Comparison of ENCODE assay signal across 8 mouse cellular contexts in the genomic region with DNA sequence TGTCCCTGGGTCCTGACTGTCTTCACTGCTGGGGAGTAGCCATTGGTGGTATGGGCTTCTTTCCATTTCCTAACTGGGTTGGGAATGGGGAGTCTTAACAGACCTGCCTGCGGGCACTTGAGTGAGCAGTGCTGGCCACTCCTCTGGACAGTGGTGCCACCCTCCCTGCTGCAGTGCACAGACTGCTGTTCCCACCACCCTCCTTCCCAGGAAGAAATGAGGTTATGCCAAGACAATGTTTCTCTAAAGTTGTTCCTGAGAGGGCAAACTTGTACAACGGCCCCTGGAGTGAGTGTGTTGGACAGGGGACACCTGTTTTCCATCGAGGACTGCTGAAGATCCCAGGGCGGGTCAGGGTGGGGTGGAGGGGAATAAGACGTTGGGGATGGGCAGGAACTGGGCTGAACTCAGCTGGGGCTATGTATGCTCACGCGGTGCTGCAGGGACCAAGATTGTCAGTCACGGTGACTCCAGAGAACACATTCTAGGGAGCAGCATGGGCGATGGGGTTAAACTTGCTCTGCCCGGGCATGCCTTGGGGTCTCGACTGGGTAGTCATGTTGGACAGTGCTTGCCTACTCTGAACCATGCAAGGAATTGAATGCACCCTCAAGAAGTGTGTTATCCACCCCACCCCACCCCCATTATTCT. TPM values are rescaled to one million over a fixed set of nuclear protein-coding genes. Genes with fewer than 3 reads are reported as not detected.
DNase-seq lines count a peak whose midpoint lies in the region; ATAC-seq and TF ChIP-seq lines count a peak whose summit lies in the region.

No protein-coding gene starts in this region.

- peak overlapping the region; percentile 95 for H3K27ac ChIP-seq in heart, embryonic 11.5 days (ENCODE audit: low read depth, low read length)
- H3K27ac ChIP-seq in bone marrow, adult 2 months (ENCODE audit: control insufficient read depth, insufficient read depth, low read depth, low read length, poor library complexity) = no peak overlapping the region
- H3K27ac ChIP-seq in hindbrain, embryonic 14.5 days = no peak overlapping the region
- H3K27ac ChIP-seq in macrophage = peak overlapping the region; percentile 44

- H3K36me3 ChIP-seq in heart, embryonic 11.5 days (ENCODE audit: control insufficient read depth, insufficient read depth, low read length) = 0 out of 2 replicates have a peak, but pooled peaks cover 2% of the 10 kb centered on the region
- H3K36me3 ChIP-seq in hindbrain, embryonic 14.5 days (replicated peaks; ENCODE audit: control insufficient read depth, insufficient read depth) = no peaks in the 10 kb centered on the region
- H3K36me3 ChIP-seq in macrophage (ENCODE audit: inconsistent target) = no peaks in the 10 kb centered on the region

- H3K4me3 ChIP-seq in heart, embryonic 11.5 days (ENCODE audit: low read depth, low read length) = peak overlapping the region; percentile 95
- H3K4me3 ChIP-seq in bone marrow, adult 2 months (replicated peaks; ENCODE audit: control insufficient read depth, low read depth, low read length) = peak overlapping the region; percentile 94
- H3K4me3 ChIP-seq in hindbrain, embryonic 14.5 days (replicated peaks; ENCODE audit: low read length) = peak overlapping the region; percentile 85
- peak overlapping the region; percentile 69 for H3K4me3 ChIP-seq in macrophage (ENCODE audit: inconsistent target)

- TF ChIP-seq POLR2A in bone marrow, adult 2 months (IDR thresholded peaks at IDR 0.05; ENCODE audit: borderline replicate concordance, control insufficient read depth, low read depth, low read length) = no peak

- no peak for TF ChIP-seq CTCF in bone marrow, adult 2 months (IDR thresholded peaks at IDR 0.05; ENCODE audit: control insufficient read depth, insufficient read depth, low read length)

- H3K9me3 ChIP-seq in heart, embryonic 11.5 days (replicated peaks; ENCODE audit: control insufficient read depth, low read length) = no peaks in the 10 kb centered on the region
- no peaks in the 10 kb centered on the region for H3K9me3 ChIP-seq in hindbrain, embryonic 14.5 days (ENCODE audit: control insufficient read depth, low read length)

- no peak for DNase-seq in heart, postnatal 14 days
- no peak for DNase-seq in hindbrain, embryonic 14.5 days (ENCODE audit: low spot score)
- DNase-seq in left cerebral cortex, postnatal 25 days (ENCODE audit: low spot score in 2 of 2) = no peak
- no peak for DNase-seq in gastrocnemius, postnatal 25 days
- DNase-seq in adrenal gland, postnatal 36 days = no peak

- intact Hi-C loops in heart, postnatal 14 days (cut with DNase I) = loop anchor here (1.0 kb wide), 1 partner anchor 46 kb away; no protein-coding TSS in a partner anchor
- intact Hi-C loops in left cerebral cortex, postnatal 25 days (cut with DNase I) = loop anchor here (1.0 to 2.0 kb wide), 2 partner anchors 15 to 45 kb away; partner anchors contain the start of gene Tssc4

- peaks cover 63% of the 10 kb centered on the region for H3K4me1 ChIP-seq in heart, embryonic 11.5 days (ENCODE audit: control insufficient read depth, insufficient read depth, low read length)
- peaks cover 17% of the 10 kb centered on the region for H3K4me1 ChIP-seq in bone marrow, adult 2 months (ENCODE audit: control insufficient read depth, insufficient read depth, low read length)
- H3K4me1 ChIP-seq in hindbrain, embryonic 14.5 days (replicated peaks; ENCODE audit: control insufficient read depth, insufficient read depth, low read length) = peaks cover 38% of the 10 kb centered on the region

- no peaks in the 10 kb centered on the region for H3K27me3 ChIP-seq in heart, embryonic 11.5 days (ENCODE audit: control insufficient read depth, insufficient read depth, low read length)
- H3K27me3 ChIP-seq in hindbrain, embryonic 14.5 days (ENCODE audit: control insufficient read depth, insufficient read depth, low read length) = no peaks in the 10 kb centered on the region

- H3K9ac ChIP-seq in heart, embryonic 11.5 days (ENCODE audit: low read depth, low read length) = peak overlapping the region; percentile 97
- H3K9ac ChIP-seq in hindbrain, embryonic 14.5 days = peak overlapping the region; percentile 97

- peaks cover 57% of the 10 kb centered on the region for H3K79me2 ChIP-seq in macrophage (ENCODE audit: inconsistent target)

- no peak for ATAC-seq in heart, embryonic 11.5 days (replicated peaks; ENCODE audit: insufficient number of reproducible peaks, low FRiP score, low TSS enrichment)
- ATAC-seq in hindbrain, embryonic 14.5 days (ENCODE audit: low FRiP score) = peak; percentile 23; the same call in 1 of the 2 replicates

- peak overlapping the region; percentile 96 for H3K4me2 ChIP-seq in heart, embryonic 11.5 days
- peak overlapping the region; percentile 64 for H3K4me2 ChIP-seq in hindbrain, embryonic 14.5 days (replicated peaks)

- WGBS in heart, embryonic 11.5 days (ENCODE audit: insufficient replicate concordance) = 47% methylated on average over 11 of the region's 11 CpGs
- WGBS in bone marrow, adult 2 months = 25% methylated on average over 11 of the region's 11 CpGs
- WGBS in hindbrain, embryonic 14.5 days = 62% methylated on average over 11 of the region's 11 CpGs
- WGBS in macrophage (ENCODE audit: missing documents) = 41% methylated on average over 11 of the region's 11 CpGs

RNA-seq across cellular contexts. Expression of gene Cd81, which starts 1.5 kb away (rescaled TPM):
- polyA plus RNA-seq in heart, embryonic 11.5 days (2014; fragmentation: Nextera tagmentation; extraction: Ambion mirVana) = 632 and 701 TPM in 2 replicates
- total RNA-seq in heart, postnatal 14 days (2021) = 100 to 1,000 TPM; 505 to 506 TPM
- polyA plus RNA-seq in bone marrow, adult 2 months (2011; ENCODE audit: insufficient read depth, insufficient read length, low replicate concordance, missing spikeins) = 51.9 and 92.5 TPM in 2 replicates
- polyA plus RNA-seq in hindbrain, embryonic 14.5 days (2014; fragmentation: Nextera tagmentation; extraction: Ambion mirVana) = 455 and 483 TPM in 2 replicates
- total RNA-seq in macrophage (2018; cell fraction: chromatin; rRNA removed) = 100 to 1,000 TPM in 1 of 26 experiments, 10 to 100 TPM in 25; 16.9 to 122 (median 35.5) TPM
- total RNA-seq in macrophage (2018; cell fraction: cytosol; rRNA removed) = 100 to 1,000 TPM; 101 to 168 (median 133) TPM
- total RNA-seq in macrophage (2018; cell fraction: nucleus; rRNA removed) = 100 to 1,000 TPM in 16 of 26 experiments, 10 to 100 TPM in 10; 64.2 to 209 (median 121) TPM
- polyA plus RNA-seq in macrophage (2018) = 105 to 150 TPM (median 143 TPM) in 3 replicates
- total RNA-seq in left cerebral cortex, postnatal 25 days (2021) = 100 to 1,000 TPM; 407 to 414 TPM
- 100 to 1,000 TPM; 118 to 130 TPM for total RNA-seq in gastrocnemius, postnatal 25 days (2021)
- 100 to 1,000 TPM; 689 to 765 TPM for total RNA-seq in adrenal gland, postnatal 36 days (2021)

RNA-seq across cellular contexts. Expression of gene Tssc4, which starts 15.0 kb away (rescaled TPM):
- 36.2 and 48.4 TPM in 2 replicates for polyA plus RNA-seq in heart, embryonic 11.5 days (2014; fragmentation: Nextera tagmentation; extraction: Ambion mirVana)
- 10 to 100 TPM; 19.0 to 20.7 TPM for total RNA-seq in heart, postnatal 14 days (2021)
- polyA plus RNA-seq in bone marrow, adult 2 months (2011; ENCODE audit: insufficient read depth, insufficient read length, low replicate concordance, missing spikeins) = 35.9 and 48.2 TPM in 2 replicates
- polyA plus RNA-seq in hindbrain, embryonic 14.5 days (2014; fragmentation: Nextera tagmentation; extraction: Ambion mirVana) = 56.8 and 62.8 TPM in 2 replicates
- total RNA-seq in macrophage (2018; cell fraction: chromatin; rRNA removed) = 10 to 100 TPM in 16 of 26 experiments, 1 to 10 TPM in 10; 3.8 to 29.1 (median 11.1) TPM
- total RNA-seq in macrophage (2018; cell fraction: cytosol; rRNA removed) = 10 to 100 TPM in 22 of 26 experiments, 1 to 10 TPM in 4; 6.4 to 19.3 (median 16.0) TPM
- 10 to 100 TPM in 23 of 26 experiments, 1 to 10 TPM in 3; 5.4 to 31.7 (median 18.3) TPM for total RNA-seq in macrophage (2018; cell fraction: nucleus; rRNA removed)
- polyA plus RNA-seq in macrophage (2018) = 11.1 to 20.1 TPM (median 14.3 TPM) in 3 replicates
- total RNA-seq in left cerebral cortex, postnatal 25 days (2021) = 10 to 100 TPM; 40.1 to 45.4 TPM
- 1 to 10 TPM; 7.4 to 8.6 TPM for total RNA-seq in gastrocnemius, postnatal 25 days (2021)
- total RNA-seq in adrenal gland, postnatal 36 days (2021) = 10 to 100 TPM; 32.4 to 33.3 TPM

RNA-seq across cellular contexts. Expression of gene Trpm5, which starts 40.4 kb away (rescaled TPM):
- polyA plus RNA-seq in heart, embryonic 11.5 days (2014; fragmentation: Nextera tagmentation; extraction: Ambion mirVana) = 1.2 and 2.4 TPM in 2 replicates
- total RNA-seq in heart, postnatal 14 days (2021) = under 1 TPM; 0.12 TPM
- polyA plus RNA-seq in bone marrow, adult 2 months (2011; ENCODE audit: insufficient read depth, insufficient read length, low replicate concordance, missing spikeins) = not detected in 2 replicates
- polyA plus RNA-seq in hindbrain, embryonic 14.5 days (2014; fragmentation: Nextera tagmentation; extraction: Ambion mirVana) = 1.9 and 2.3 TPM in 2 replicates
- under 1 TPM in 1 of 26 experiments, not detected in 25; 0.35 TPM for total RNA-seq in macrophage (2018; cell fraction: chromatin; rRNA removed)
- total RNA-seq in macrophage (2018; cell fraction: cytosol; rRNA removed) = not detected
- total RNA-seq in macrophage (2018; cell fraction: nucleus; rRNA removed) = not detected
- not detected in 3 replicates for polyA plus RNA-seq in macrophage (2018)
- not detected for total RNA-seq in left cerebral cortex, postnatal 25 days (2021)
- under 1 TPM in 1 of 2 experiments, not detected in 1; 0.13 TPM for total RNA-seq in gastrocnemius, postnatal 25 days (2021)
- under 1 TPM in 1 of 2 experiments, not detected in 1; 0.43 TPM for total RNA-seq in adrenal gland, postnatal 36 days (2021)

RNA-seq across cellular contexts. Expression of gene Tspan32, which starts 49.2 kb away (rescaled TPM):
- 18.2 and 19.5 TPM in 2 replicates for polyA plus RNA-seq in heart, embryonic 11.5 days (2014; fragmentation: Nextera tagmentation; extraction: Ambion mirVana)
- total RNA-seq in heart, postnatal 14 days (2021) = 1 to 10 TPM in 1 of 2 experiments, under 1 TPM in 1; 0.91 to 1.1 TPM
- 98.0 and 152 TPM in 2 replicates for polyA plus RNA-seq in bone marrow, adult 2 months (2011; ENCODE audit: insufficient read depth, insufficient read length, low replicate concordance, missing spikeins)
- 0.43 and 0.82 TPM in 2 replicates for polyA plus RNA-seq in hindbrain, embryonic 14.5 days (2014; fragmentation: Nextera tagmentation; extraction: Ambion mirVana)
- 10 to 100 TPM in 22 of 26 experiments, 1 to 10 TPM in 4; 3.4 to 54.6 (median 29.8) TPM for total RNA-seq in macrophage (2018; cell fraction: chromatin; rRNA removed)
- 10 to 100 TPM; 10.3 to 29.2 (median 21.3) TPM for total RNA-seq in macrophage (2018; cell fraction: cytosol; rRNA removed)
- total RNA-seq in macrophage (2018; cell fraction: nucleus; rRNA removed) = 10 to 100 TPM in 24 of 26 experiments, 1 to 10 TPM in 2; 8.3 to 55.5 (median 26.9) TPM
- 12.2 to 22.1 TPM (median 14.6 TPM) in 3 replicates for polyA plus RNA-seq in macrophage (2018)
- under 1 TPM in 1 of 2 experiments, not detected in 1; 0.23 TPM for total RNA-seq in left cerebral cortex, postnatal 25 days (2021)
- total RNA-seq in gastrocnemius, postnatal 25 days (2021) = under 1 TPM; 0.23 to 0.27 TPM
- under 1 TPM; 0.59 to 0.63 TPM for total RNA-seq in adrenal gland, postnatal 36 days (2021)

RNA-seq across cellular contexts. Expression of gene Kcnq1, which starts 52.1 kb away (rescaled TPM):
- 9.2 and 12.1 TPM in 2 replicates for polyA plus RNA-seq in heart, embryonic 11.5 days (2014; fragmentation: Nextera tagmentation; extraction: Ambion mirVana)
- total RNA-seq in heart, postnatal 14 days (2021) = 10 to 100 TPM; 32.1 to 32.5 TPM
- 1.3 TPM in 1 of 2 replicates, not detected in the other for polyA plus RNA-seq in bone marrow, adult 2 months (2011; ENCODE audit: insufficient read depth, insufficient read length, low replicate concordance, missing spikeins)
- 0.94 and 1.3 TPM in 2 replicates for polyA plus RNA-seq in hindbrain, embryonic 14.5 days (2014; fragmentation: Nextera tagmentation; extraction: Ambion mirVana)
- 1 to 10 TPM in 4 of 26 experiments, under 1 TPM in 7, not detected in 15; 0.31 to 4.2 (median 0.82) TPM for total RNA-seq in macrophage (2018; cell fraction: chromatin; rRNA removed)
- total RNA-seq in macrophage (2018; cell fraction: cytosol; rRNA removed) = under 1 TPM in 24 of 26 experiments, not detected in 2; 0.03 to 0.24 (median 0.09) TPM
- 1 to 10 TPM in 1 of 26 experiments, under 1 TPM in 4, not detected in 21; 0.15 to 1.2 (median 0.67) TPM for total RNA-seq in macrophage (2018; cell fraction: nucleus; rRNA removed)
- polyA plus RNA-seq in macrophage (2018) = 0.07 to 0.32 TPM in 2 of 3 replicates, not detected in the other
- total RNA-seq in left cerebral cortex, postnatal 25 days (2021) = 1 to 10 TPM in 1 of 2 experiments, under 1 TPM in 1; 0.53 to 1.4 TPM
- total RNA-seq in gastrocnemius, postnatal 25 days (2021) = under 1 TPM; 0.33 to 0.80 TPM
- total RNA-seq in adrenal gland, postnatal 36 days (2021) = 1 to 10 TPM; 2.9 to 7.6 TPM

Comparison
In these comparisons a context has a peak if more than half of its experiments do, and no peak if none do; other contexts are left out.
1. H3K27ac ChIP-seq: peak in heart, embryonic 11.5 days (single experiment) and macrophage (single experiment); none in bone marrow, adult 2 months (single experiment) and hindbrain, embryonic 14.5 days (single experiment).
2. Peak in every context shown above with its lines, with median percentiles within 50 percentile points of each other: H3K4me3 ChIP-seq.